Mouse (Mus musculus) testis, postnatal 14 days (tissue): ENCODE data around the gene Olfr553.
"Not testable (repeated sequence)": the region's sequence is repeated elsewhere in the genome, so short reads cannot be mapped to it uniquely, and the experiment has no call there.

ENCODE experiments used
- DNase-seq: peaks from one replicate; pipeline ENCODE4 v3.0.0; 2021; ENCODE audit warnings: low spot score

Olfr553 gene

GRCm38 (mm10) chr7:102618118-102618517, at the start of gene Olfr553:
Olfr553 (minus strand) TSS chr7:102618218.
- no peak for DNase-seq

- DNase-seq = no peak
Observed at GRCm38 (mm10) chr7:102665378-102665777, 47.4 kb upstream of the Olfr553 start.

GRCm38 (mm10) chr7:102664599-102664998, 46.6 kb upstream of the Olfr553 start, which contains the start of gene Olfr556:
Olfr556 (plus strand) TSS chr7:102664899.
- DNase-seq = no peak

- no peak for DNase-seq
Observed at GRCm38 (mm10) chr7:102658523-102658922, 40.5 kb upstream of the Olfr553 start, which contains the start of gene Olfr555. Olfr555 (plus strand) TSS chr7:102658823.

GRCm38 (mm10) chr7:102644945-102645344, 26.9 kb upstream of the Olfr553 start:
- DNase-seq = not testable (repeated sequence)

- no peak for DNase-seq
Observed at GRCm38 (mm10) chr7:102638132-102638531, 20.1 kb upstream of the Olfr553 start, which contains the start of gene Olfr554. Olfr554 (plus strand) TSS chr7:102638432.

- no peak for DNase-seq
Observed at GRCm38 (mm10) chr7:102636665-102637064, 18.6 kb upstream of the Olfr553 start.

GRCm38 (mm10) chr7:102620368-102620767, 2.4 kb upstream of the Olfr553 start:
- not testable (repeated sequence) for DNase-seq

- no peak for DNase-seq
Observed at GRCm38 (mm10) chr7:102619608-102620007, 1.6 kb upstream of the Olfr553 start.

GRCm38 (mm10) chr7:102597378-102598031, 20.5 kb downstream of the Olfr553 start, which contains the start of gene Olfr552:
Olfr552 (plus strand) TSS chr7:102597770.
- DNase-seq = no peak

- DNase-seq = no peak
Observed at GRCm38 (mm10) chr7:102591786-102592185, 26.2 kb downstream of the Olfr553 start, which contains the start of gene Olfr551. Olfr551 (minus strand) TSS chr7:102591886.

GRCm38 (mm10) chr7:102575998-102576397, 42.0 kb downstream of the Olfr553 start:
- DNase-seq = no peak

- DNase-seq = no peak
Observed at GRCm38 (mm10) chr7:102573174-102573830, 44.7 kb downstream of the Olfr553 start.

GRCm38 (mm10) chr7:102571142-102571541, 46.9 kb downstream of the Olfr553 start, which contains the start of gene Olfr550:
Olfr550 (plus strand) TSS chr7:102571442.
- DNase-seq = no peak

GRCm38 (mm10) chr7:102566219-102566618, 51.8 kb downstream of the Olfr553 start:
- no peak for DNase-seq

- peak; percentile 78 for DNase-seq
Observed at GRCm38 (mm10) chr7:102564999-102565997, 52.7 kb downstream of the Olfr553 start, which contains the start of gene Trim21. Trim21 (minus strand) TSS chr7:102565486.
